Mouse (Mus musculus) lung, postnatal 0 days (tissue): ENCODE results near the gene Padi6.

Experiments used
- CTCF ChIP-seq: IDR thresholded peaks from 2 replicates; pipeline ENCODE4 v1.5.1; 2016; ENCODE audit warnings: antibody characterized with exemption, mild to moderate bottlenecking
- EP300 ChIP-seq: IDR thresholded peaks from 2 replicates; pipeline ENCODE4 v1.6.1; 2016; ENCODE audit warnings: antibody characterized with exemption, mild to moderate bottlenecking, control low read depth

DNA sequence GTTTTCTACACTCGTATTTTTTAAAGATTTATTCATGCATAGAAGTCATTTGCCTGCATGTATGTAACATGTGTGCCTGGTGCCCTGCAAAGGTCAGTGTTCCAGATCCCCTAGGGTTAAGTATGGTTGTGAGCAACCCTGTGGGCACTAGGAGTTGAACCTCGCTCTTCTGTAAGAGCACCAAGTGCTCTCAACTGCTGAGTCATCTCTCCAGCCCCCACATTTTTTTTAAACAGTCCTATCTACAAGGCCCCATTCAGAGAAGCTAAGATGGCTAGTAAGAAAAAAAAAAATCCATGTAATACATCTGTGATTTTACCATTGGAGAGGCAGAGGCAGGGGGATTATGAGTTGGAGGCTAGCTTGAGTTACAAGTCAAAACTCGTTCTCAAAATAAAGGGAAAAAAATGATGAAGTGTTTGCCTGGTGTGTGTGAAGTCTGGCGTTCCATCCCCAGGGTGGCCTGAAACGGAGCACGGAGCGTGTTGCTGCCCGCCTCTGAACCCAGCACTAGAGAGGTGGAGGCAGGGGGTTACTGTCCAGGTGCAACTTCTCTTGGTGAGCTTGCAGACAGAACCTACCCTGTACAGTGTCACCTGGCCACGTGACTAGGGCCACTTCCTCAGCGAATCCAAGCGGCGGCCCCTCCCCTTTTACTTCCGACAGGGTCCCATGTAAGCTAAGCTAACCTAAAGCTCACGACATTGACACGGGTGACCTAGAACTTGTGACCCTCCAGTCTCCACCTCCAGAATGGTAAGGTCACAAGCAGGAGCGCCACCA lies 52.4 kb downstream of the Padi6 start:
- TF ChIP-seq CTCF = no peak
- TF ChIP-seq EP300 = no peak
